Mouse (Mus musculus) erythroid progenitor cell, adult 5-6 weeks (primary cell): ENCODE data around the gene Hoxa1. TPM values are rescaled to one million over a fixed set of nuclear protein-coding genes. Genes with fewer than 3 reads are reported as not detected.

Experiments
- ATAC-seq: replicated peaks from 2 replicates; pipeline ENCODE4 v1.8.0; 2016; ENCODE audit warnings: moderate number of reproducible peaks, mild to moderate bottlenecking, moderate TSS enrichment, inconsistent platforms; ENCODE audit not compliant: poor library complexity, low FRiP score, severe bottlenecking
- total RNA-seq, 2 experiments: library from RNA; stranded (forward) in 1 of 2; stranded (reverse) in 1 of 2; fragments of 150-400 nt in 1 of 2; fragments of 186-747, 209-891 nt in 1 of 2; gene quantifications; 2 replicates each; pipeline versions ENCODE4 v1.2.3 to v1.2.4; 2015 to 2017; ENCODE audit warnings: low replicate concordance in 2 of 2

Gene Hoxa1
- total RNA-seq, 2 experiments from 2014 or later: not detected

DNA sequence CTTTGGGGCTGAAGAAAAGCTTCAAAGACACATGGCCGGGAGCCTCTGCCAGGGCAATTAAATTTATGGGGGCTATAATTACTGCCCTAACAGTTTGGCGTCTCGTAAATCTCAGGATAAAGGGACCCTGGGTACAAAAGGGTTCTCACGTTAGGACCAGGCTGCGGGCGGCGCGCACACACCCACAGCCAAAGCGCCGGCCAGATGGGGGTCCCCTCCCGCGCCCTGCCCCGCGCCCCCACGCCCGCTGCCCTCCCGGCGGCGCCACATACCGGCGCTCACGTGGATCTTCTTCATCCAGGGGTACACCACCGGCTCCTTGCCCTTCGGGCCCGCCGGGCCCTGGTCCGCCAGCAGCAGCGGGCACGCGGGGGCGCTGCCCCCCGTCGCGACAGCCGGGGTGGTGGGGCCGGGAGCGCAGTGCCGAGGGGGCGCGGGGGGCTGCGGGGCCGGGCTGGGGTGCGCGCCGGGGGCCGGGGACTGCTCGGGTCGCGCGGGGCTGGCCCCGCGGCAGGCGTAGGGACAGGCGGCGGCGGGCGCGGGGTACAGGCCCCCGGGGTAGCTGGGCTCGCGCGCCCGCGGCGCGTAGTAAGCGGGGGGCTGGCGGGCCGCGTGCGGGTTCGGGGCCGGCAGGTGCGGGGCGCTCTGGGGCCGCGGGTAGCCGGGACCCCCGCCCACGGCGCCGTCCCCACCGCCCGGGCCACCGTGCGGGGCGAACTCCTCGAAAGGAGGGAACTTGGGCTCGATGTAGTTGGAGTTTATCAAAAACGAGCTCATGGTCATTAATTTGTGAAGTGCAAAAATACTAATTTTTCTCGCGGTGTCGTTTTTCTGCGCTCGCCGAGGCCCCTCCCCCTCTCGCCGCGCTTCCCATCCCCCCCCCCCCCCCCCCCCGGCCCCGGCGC, 33.0 kb upstream of the Hoxa1 start, which contains the start of gene Hoxa4:
Hoxa4 (minus strand) TSS at position 848 of the 905 bp plus-strand sequence.
- ATAC-seq: no peak

DNA sequence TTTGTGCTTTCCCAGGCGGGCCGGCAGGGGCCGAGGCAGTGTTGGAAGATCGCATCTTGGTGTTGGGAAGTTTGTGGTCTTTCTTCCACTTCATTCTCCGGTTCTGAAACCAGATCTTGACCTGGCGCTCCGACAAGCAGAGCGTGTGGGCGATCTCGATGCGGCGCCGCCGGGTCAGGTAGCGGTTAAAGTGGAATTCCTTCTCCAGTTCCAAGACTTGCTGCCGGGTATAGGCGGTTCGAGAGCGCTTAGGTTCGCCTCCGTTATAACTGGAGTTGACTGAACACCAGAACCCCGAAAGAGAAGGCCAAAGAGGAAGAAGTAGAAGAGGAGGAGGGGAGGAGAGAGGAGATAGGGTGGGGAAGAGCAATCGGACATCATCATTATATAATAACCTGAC, 32.3 kb upstream of the Hoxa1 start:
- no peak for ATAC-seq

DNA sequence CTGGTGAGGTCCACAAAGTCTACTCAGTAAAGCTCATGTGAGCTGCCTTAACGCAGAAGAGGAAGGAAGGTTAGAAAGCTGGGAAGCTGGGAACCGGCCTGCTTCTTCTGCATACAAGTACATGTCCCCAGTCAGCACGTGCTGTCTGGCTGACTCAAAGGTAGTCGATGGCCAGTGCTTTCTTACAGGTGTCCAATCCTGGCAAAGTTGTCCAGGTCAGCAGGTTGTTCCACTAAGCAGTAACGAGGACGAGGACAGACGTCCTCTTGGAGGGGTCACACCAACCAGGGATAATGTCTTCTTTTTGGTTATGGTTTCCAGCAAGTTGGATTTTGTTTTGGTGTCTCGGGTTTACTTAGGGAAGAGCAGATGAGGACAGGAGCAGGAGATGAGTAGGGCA, 31.8 kb upstream of the Hoxa1 start:
- ATAC-seq: no peak

DNA sequence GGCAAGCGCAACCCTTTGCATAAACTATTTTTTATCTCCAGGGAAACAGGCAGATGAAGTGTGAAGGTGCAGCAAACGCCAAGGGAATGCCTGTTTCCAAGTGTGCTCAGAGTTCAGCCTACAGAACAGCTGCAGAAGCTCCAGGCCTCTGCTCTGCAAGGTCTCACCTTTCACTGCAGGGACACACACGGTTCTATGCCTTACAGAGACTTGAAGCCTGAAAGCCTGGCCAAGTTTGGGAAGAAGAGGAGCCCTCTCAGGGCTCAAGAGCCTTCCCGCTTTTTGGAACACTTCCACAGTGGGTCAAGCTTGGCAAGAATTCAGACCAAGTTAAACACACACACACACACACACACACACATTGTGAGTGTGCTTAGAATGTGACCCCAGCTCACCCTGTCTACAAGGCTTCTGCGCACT, 31.1 kb upstream of the Hoxa1 start:
- ATAC-seq: no peak

- ATAC-seq: no peak
Observed at GRCm38 (mm10) chr6:52186500-52186899, 28.4 kb upstream of the Hoxa1 start.

DNA sequence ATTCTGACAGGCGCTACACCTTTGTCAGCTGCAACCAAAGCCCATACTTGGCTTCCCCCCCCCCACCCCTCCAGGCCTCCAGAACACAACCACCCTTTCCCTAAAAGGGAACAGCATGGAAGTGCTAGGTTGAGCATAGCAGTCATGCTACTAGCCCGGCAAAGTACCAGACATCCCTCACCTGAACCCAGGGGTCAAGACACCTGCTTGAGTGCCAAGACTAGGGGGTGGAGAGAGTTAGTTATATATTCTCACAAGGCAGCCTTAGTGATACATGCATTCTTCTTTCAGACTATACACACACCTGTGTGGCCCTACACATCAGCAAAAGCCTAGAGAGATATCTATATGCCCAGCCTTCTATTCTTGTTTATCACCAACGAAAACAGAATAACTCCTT, 27.7 kb upstream of the Hoxa1 start:
- ATAC-seq: no peak

DNA sequence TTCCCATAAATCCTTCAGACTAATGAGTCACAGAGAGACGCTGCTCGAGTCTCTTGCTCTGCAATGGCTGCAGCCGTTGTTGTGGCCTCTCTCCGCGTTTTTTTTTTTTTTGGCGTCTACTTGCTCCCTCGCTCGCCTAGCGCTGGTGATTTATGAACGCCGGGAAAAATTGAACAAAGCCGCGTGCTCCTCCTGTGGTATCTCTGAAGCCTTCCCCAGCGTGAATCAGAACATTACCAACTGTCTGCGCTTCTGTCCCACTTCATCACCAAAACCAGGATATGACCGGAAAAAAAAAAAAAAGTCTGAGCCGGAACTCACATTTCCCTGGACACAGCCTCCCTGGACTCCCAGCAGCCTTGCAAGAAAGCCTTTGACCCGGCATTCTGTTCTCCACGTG, 27.1 kb upstream of the Hoxa1 start:
- ATAC-seq: no peak

DNA sequence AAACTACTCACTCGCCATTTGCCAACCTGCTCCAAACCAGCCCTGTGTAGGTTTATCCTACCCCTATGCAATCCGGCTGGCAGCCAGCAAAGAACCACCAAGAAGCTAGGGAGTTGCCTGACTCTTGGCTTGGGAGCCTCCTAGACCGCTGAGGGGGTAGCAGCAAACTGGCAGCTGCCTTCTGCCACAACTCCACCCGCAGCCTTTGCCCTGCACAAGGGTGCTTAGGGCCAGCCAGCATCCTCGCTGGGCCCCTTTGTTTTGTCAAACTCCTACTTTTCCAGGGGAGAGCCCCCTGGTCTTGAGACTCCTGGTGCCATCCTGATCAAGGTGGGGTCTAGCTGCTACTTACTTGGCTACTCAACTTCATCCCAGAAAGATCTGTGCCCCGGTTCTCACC, 26.6 kb upstream of the Hoxa1 start:
- ATAC-seq: no peak

DNA sequence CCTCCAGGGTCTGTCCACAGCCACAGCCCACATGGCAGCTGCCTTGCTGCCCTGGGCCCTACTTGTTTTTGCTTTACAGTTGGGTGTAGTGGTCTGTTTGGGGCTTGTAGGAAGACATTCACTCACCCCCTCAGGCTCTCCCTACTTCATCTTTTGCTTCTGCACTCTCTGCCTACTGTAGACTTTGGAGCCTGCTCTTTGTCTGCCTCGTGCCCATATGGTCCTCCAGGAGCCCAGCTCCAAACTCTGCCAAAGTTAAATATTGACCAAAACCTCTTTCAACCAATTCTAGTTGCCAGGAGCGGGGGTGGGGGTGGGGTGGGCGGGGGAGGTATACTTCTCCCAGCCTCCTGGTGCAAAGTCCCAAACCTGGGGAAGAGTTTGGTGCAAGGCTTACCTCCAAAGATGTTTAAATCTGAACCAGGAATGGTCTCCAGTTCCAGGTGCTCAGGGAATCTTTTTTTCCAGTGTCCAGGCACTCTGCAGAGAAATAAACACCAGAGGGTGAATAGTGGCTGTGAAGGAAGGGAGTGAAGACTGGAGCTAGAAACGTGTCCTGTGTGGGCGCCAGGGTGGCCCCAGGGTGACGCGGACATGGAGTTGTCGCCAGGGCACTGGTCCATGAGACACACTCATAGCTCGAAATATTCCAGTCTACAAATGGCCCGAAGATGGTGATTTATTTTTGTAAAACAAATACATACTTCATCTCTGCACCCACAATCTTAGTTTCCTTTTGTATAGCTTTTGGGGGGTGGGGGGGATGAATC, 25.4 kb upstream of the Hoxa1 start:
- ATAC-seq: no peak

GRCm38 (mm10) chr6:52182793-52183192, 24.7 kb upstream of the Hoxa1 start:
- ATAC-seq: no peak

- ATAC-seq: no peak
Observed at GRCm38 (mm10) chr6:52182030-52182429, 23.9 kb upstream of the Hoxa1 start.

- ATAC-seq: no peak
Observed at GRCm38 (mm10) chr6:52180726-52181125, 22.6 kb upstream of the Hoxa1 start.

DNA sequence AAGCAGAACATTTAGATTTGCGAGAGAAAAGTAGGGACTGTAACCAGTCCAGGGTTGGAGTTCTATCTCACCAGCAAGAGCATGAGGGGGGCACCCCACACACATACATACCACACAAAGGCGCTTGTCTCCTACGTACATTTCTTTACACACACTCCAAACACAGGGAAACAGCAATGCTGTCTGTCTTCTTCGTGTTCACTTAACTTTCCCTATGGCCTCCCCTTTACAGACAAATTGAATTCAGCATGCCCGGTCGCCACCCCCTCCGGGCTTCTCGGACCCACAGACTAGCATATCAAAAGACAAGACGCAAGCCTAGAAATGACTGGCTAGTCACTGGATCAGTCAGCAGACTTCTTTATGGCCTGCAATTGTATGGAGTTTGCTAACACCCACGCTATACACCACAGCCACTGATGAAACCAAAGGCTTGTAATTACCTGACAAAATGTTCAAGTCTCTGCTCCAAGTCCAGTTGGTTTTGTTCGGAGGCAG, 22.1 kb upstream of the Hoxa1 start:
- ATAC-seq: no peak

DNA sequence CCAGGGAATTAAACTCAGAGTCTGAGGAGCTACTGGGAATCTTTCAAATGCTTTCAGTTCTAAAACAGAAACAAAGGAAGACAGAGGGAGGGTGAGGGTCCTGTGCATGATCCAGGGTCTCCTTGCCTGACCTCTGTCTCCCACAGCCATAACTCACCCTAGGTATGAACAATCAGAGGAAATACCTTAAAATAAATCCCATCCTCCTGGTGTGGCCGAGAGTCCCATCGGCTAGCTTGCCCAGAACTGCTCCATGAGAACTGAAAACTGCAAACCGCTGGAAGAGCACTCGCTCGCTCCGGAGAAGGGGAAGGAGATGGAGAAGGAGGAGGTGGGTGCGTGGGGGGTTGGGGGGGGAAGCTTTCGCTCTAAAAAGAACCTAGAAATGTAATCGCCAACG, 21.6 kb upstream of the Hoxa1 start:
- no peak for ATAC-seq

GRCm38 (mm10) chr6:52178918-52179665, 21.0 kb upstream of the Hoxa1 start:
- no peak for ATAC-seq

DNA sequence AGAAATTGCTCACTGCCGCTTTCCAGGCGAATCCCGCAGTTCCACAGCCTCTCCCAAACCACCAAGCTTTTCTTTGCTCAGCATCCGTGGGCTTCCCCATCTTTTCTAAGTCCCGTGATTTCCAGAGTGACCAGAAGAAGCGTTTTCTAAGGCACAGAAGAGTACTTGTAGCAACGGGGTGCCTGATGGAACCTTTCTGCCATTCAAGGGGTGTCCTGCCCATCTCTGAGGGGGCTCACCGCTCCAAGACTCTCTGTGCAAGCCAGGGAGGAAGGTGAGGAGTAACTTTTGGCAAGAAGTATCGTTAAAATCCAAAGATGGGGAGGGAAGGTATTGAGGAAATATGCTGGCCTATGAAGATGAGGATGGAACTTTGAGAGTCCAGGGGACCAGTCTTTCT, 19.7 kb upstream of the Hoxa1 start:
- no peak for ATAC-seq

- ATAC-seq: no peak
Observed at GRCm38 (mm10) chr6:52177061-52177735, 19.1 kb upstream of the Hoxa1 start, which contains the start of gene 5730596B20Rik. Gene 5730596B20Rik, plus strand, starts transcription at chr6:52177498.

GRCm38 (mm10) chr6:52176391-52176790, 18.3 kb upstream of the Hoxa1 start:
- ATAC-seq: no peak

GRCm38 (mm10) chr6:52175864-52176263, 17.7 kb upstream of the Hoxa1 start:
- ATAC-seq: no peak
